Mouse (Mus musculus) right cerebral cortex, postnatal 25 days (tissue): Measurements from ENCODE around the gene Grik1.

Source experiments
- DNase-seq: peaks from one replicate; pipeline ENCODE4 v3.0.0; 2022

The Grik1 gene

DNA sequence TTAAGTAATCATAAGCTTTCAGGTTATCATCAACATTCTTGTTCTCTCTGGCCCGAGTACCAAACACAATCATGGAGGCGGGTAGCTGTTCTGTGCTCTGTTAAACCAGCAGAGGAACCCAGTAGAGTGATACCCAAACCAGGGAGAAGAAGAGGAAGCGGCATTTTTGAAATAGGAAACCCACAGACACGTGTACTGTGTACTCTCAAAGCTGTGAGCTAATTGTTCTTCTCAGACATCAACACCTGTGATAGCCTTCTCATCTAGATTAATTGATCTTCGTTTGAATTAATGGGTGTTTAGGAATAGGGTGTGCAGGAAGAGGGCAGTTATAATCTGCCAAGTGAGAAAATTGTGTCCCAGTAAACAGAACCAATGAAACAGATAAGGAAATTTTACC lies 333.9 kb downstream of the Grik1 start:
- DNase-seq: no peak

DNA sequence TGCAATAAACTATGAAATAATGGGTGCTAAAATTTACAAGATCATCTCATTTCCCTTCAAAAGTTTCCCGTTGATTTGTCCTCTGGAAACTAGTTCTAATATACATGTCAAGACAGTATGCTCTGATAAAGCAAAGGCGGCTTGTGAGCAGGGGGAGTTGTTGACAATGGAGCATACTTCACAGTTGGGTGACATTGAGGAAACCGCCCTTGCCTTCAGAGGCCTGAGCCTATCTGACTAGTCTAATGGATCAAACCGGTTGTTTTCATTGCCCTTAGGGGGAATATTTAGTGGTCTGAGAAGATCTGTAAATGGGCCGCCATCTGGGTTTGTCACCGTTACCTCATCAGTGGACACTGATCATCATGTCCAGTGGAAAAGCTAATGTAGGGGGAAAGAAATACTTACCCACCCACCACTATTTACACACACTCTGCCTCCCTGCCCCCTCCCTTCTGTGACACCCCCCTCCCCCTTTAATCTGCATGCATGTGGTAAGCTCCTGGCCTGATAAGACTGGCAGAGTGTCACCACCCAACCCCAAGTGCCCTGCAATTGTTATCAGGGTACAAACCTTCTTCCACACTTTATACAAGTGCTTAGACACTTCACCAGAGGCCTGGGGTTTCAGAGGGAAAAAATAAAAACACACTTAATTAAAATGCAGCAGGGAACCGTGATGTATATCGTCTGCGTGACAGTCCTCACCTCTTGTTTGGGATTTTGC lies 335.2 kb downstream of the Grik1 start:
- no peak for DNase-seq

- DNase-seq: no peak
Observed at GRCm38 (mm10) chr16:87953176-87953575, 336.9 kb downstream of the Grik1 start.

- DNase-seq: peak; percentile 14
Observed at GRCm38 (mm10) chr16:87949881-87950280, 340.2 kb downstream of the Grik1 start.

GRCm38 (mm10) chr16:87948122-87948521 lies 341.9 kb downstream of the Grik1 start:
- DNase-seq: no peak

DNA sequence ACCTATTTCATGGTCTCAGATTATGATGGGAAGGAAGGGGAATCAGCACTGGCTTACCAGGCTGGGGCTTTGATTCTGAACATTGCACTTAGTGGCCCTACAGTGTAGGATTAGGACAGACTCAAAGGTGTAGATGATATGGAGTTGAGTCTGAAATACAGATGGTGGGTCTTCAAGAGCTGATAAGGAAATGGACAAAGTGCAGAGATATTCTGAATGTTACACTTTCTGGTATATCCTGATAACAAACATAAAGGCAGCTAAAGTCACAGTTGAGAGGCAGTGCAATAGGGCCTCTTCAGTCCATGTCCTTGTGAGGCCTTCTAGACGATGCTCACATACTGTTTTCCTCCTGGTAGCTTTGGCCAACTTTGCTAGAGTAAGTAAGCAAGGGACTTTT lies 345.7 kb downstream of the Grik1 start:
- no peak for DNase-seq

- no peak for DNase-seq
Observed at GRCm38 (mm10) chr16:87942103-87942865, 347.8 kb downstream of the Grik1 start.

DNA sequence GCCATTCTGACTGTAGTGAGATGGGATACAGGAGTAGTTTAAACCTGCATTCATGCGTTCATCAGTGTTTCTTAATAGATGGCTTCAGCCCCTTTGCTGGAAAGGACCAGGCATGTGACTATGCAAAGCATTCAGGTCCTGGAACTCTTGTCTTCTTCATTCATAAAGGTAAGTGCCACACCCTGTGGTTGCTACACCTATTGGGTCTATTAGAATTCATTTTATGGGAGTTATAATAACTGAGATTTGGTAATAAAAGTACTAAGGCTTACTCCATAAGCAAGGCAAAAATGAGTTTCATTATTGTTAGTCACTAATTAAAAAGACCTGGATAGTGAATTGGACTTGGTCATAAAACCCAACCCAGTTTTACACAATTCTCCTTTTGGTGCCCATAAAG lies 355.4 kb downstream of the Grik1 start:
- no peak for DNase-seq

GRCm38 (mm10) chr16:87931358-87931757 lies 358.7 kb downstream of the Grik1 start:
- DNase-seq: no peak

- DNase-seq: no peak
Observed at GRCm38 (mm10) chr16:87930519-87930918, 359.5 kb downstream of the Grik1 start.

- DNase-seq: no peak
Observed at GRCm38 (mm10) chr16:87928671-87929070, 361.4 kb downstream of the Grik1 start.

- no peak for DNase-seq
Observed at GRCm38 (mm10) chr16:87917897-87918296, 372.2 kb downstream of the Grik1 start.

DNA sequence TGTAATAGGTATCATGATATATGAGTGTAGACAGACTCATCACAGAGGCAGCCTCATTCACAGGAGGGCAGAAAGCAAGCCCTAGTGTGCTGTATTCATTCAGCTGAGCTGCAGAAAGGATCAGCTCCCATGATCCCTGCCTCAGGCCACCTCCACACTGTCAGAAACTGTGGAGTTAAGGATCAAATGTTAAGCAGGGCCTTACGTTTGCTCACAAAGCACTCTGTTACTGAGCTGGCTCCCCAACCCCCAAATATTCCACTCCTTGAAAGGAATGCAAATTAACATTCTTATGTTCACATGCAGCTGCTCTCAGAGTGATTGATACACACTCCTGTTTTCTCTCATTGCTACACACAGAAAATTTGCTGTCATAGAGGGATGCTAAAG lies 372.9 kb downstream of the Grik1 start:
- no peak for DNase-seq

DNA sequence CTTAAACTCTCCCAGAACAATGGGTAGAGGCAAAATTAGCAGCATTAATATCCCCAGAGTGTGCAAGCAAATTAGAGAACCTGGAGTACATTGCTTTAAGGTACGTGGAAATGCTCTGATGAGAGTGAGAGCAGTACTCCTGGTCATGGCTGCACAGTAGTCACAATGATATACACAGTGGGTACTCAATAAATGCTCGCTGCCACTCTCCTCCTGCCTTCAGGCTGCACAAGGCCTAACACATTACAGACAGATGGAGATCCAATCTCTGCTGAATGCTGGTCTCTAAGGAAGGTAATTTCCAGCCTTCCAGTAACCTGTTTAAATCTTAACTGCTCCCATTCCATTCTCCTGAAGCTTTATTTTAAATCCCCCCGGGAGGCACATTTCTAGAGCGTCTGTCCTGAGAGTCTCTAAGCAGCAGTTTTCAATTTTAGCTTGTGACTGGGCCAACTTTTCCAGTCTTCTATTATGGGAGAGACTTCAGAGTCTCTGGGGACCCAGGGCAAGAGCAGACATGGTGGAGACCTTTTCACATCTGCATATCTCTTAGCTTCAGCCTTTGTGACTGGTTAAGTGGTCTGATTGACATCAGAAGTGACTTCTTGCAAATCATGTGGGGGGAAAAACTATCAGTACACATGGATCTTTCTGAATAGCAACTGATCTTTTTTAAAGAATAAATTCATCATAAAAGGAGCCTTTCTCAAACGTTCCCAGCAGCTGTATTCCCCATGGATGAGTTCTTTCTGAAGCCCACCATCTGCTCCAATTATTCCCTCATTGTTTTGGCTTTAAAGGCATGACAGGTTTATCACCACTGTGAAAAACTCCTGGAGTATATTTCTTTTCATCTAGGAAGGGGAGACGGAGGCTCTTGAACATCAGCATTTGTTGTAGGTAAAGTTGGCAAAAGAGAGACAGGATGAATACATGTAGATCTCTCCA lies 373.6 kb downstream of the Grik1 start:
- no peak for DNase-seq

- no peak for DNase-seq
Observed at GRCm38 (mm10) chr16:87915156-87915555, 374.9 kb downstream of the Grik1 start.

DNA sequence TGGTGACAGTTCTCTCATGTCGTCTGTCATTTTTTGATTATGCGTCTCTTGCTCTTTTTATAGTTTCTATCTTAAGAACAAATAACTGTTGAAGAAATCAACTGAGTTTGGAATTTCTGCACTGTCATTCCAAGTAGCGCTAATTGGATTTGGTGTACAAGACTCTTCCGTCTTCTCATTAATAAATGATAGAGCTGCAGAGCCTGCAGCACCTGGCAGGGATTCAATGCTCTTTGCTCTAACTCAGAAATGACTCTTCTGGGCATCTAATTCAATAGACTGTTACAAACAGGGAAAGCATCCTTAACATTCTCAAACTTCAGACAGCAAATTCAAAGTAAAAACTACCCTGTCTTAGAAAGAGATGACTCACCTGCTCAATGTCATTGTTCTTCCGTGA lies 376.3 kb downstream of the Grik1 start:
- no peak for DNase-seq

- DNase-seq: no peak
Observed at GRCm38 (mm10) chr16:87911201-87911600, 378.9 kb downstream of the Grik1 start.

DNA sequence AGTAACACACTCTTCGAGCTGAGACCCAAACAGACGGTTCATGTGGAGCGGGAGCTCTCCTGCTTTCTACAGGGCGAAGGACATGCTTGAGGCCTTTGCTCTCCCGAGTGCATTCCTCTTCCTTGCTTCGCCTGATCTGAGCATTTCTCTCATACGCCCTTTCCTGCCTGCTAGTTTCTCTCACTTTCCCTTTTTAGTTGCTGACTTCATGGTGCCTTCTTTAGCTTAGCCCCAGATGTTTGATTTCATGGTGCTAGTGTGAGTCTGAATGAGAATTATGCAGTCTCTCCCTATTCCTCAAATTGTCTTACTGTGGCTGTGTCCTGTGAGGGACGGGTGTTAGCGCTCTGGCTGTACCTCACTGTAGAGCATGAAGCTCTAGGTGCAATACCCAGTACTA lies 388.0 kb downstream of the Grik1 start:
- no peak for DNase-seq

DNA sequence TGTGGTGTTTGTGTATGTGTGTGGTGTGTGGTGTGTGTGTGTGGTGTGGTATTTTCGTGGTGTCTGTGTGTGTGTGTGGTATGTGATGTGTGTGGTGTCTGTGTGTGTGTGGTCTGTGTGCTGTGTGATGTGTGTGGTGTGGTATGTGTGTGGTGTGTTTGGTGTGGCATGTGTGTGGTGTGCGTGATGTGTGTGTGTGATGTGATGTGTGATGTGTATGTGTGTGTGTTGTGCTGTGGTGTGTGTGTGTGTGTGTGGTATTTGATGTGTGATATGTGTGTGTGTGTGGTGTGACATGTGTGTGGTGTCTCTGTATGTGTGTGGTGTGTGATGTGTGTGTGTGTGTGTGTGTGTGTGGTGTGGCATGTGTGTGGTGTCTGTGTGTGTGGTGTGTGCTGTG lies 388.9 kb downstream of the Grik1 start:
- DNase-seq: no peak

DNA sequence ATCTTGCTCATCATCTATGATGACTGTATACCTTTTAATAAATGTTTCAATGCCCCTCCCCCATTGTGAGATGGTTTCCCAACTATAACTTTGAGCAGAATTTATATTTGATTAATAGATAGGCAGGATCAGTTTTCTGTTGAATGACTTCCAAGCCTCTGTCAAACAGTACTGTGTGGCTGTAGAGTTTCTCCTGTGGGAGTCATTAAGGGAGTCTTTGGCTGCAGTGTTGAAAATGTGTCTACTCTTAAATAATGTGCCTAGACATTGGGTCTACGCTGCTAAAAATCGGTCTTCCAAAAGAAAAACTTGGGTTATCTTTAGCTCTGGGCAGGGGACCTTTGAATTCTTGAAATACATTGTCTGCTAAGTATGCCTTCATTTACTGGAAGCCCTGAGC lies 414.1 kb downstream of the Grik1 start:
- DNase-seq: no peak

GRCm38 (mm10) chr16:87864526-87864925 lies 425.5 kb downstream of the Grik1 start:
- DNase-seq: no peak

DNA sequence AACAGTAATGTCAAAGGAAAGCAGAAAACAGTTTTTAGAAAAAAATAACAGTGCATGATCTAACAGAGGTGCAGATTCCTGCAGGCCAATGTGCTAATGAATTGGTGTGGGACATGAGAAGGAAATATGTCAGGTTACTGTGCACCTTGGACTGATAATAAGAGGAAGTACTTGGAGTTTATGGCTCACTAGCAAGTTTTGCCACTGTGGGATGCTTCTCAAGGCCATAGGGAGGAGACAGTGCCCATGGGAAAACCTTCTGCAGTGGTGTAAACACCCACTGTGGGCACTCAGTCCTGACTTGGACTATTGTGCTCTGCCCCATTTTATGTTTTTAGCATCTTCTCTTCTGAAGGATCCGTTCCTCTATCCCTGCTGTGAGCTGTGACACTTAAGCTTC lies 428.3 kb downstream of the Grik1 start:
- no peak for DNase-seq

GRCm38 (mm10) chr16:87853451-87854085 lies 436.5 kb downstream of the Grik1 start:
- DNase-seq: no peak
